Mouse (Mus musculus): ENCODE measurements around the gene Pou2f3.

- TF ChIP-seq CTCF (IDR thresholded peaks at IDR 0.05; ENCODE audit: control insufficient read depth, insufficient read depth, insufficient replicate concordance, low read depth, low read length) (no peak), POLR2A (IDR thresholded peaks at IDR 0.05; ENCODE audit: control insufficient read depth, low read depth, low read length) (no peak)
Measured at GRCm38 (mm10) chr9:43236576-43236975, 26.4 kb upstream of the Pou2f3 start.

Measured in testis, adult 2 months (tissue).